Mouse (Mus musculus): Measurements from ENCODE around the gene Golph3l.

GRCm38 (mm10) chr3:95538936-95539335 lies 49.8 kb upstream of the Golph3l start:
- TF ChIP-seq CTCF (IDR thresholded peaks at IDR 0.05; ENCODE audit: low read depth) (no peak), EP300 (IDR thresholded peaks at IDR 0.05; ENCODE audit: low read depth) (no peak)

Data from heart, postnatal 0 days (tissue).